In genomic region chr3:132092983-132093382, GRCm38 (mm10) we compare ENCODE assay signal across 22 mouse cellular contexts. TPM values are rescaled to one million over a fixed set of nuclear protein-coding genes. Genes with fewer than 3 reads are reported as not detected.
"Had no signal": no experiment of that assay in that cellular context is flagged by ENCODE, and none has a peak within 500 bp of the region (broad histone marks: within the 10 kb centered on the region; RNA-seq: fewer than 3 reads in every experiment).

No protein-coding gene starts in this region.

- ATAC-seq: lung, postnatal 0 days; midbrain, embryonic 15.5 days had no signal

- DNase-seq: kidney, adult 18-20 months; kidney, postnatal 25 days; layer of hippocampus, adult 9-11 months; liver, embryonic 13.5 days; lung, adult 2 months; lung, postnatal 36 days; retina, postnatal 1 day; right cerebral cortex, postnatal 25 days; spleen, adult 18-20 months; thymus, adult 18-20 months; thymus, postnatal 36 days had no signal

- H3K4me2 ChIP-seq: liver, embryonic 13.5 days; midbrain, embryonic 12.5 days; midbrain, embryonic 15.5 days; neural tube, embryonic 13.5 days; stomach, embryonic 15.5 days had no signal

- H3K9ac ChIP-seq: liver, embryonic 13.5 days; midbrain, embryonic 12.5 days; midbrain, embryonic 15.5 days; neural tube, embryonic 13.5 days; stomach, embryonic 15.5 days had no signal

- H3K4me3 ChIP-seq: layer of hippocampus, adult 2 months; left cerebral cortex, adult 2 months; liver, embryonic 13.5 days; midbrain, embryonic 12.5 days; midbrain, embryonic 15.5 days; myocyte; neural tube, embryonic 13.5 days; stomach, embryonic 15.5 days had no signal

- H3K27me3 ChIP-seq: liver, embryonic 13.5 days; midbrain, embryonic 12.5 days; midbrain, embryonic 15.5 days; stomach, embryonic 15.5 days had no signal

- H3K27ac ChIP-seq: kidney, postnatal 0 days; layer of hippocampus, adult 2 months; left cerebral cortex, adult 2 months; liver, embryonic 13.5 days; midbrain, embryonic 12.5 days; midbrain, embryonic 15.5 days; neural tube, embryonic 13.5 days; stomach, embryonic 15.5 days had no signal

- H3K4me1 ChIP-seq: liver, embryonic 13.5 days; midbrain, embryonic 12.5 days; midbrain, embryonic 15.5 days; stomach, embryonic 15.5 days had no signal

- H3K36me3 ChIP-seq: liver, embryonic 13.5 days; midbrain, embryonic 12.5 days; midbrain, embryonic 15.5 days; neural tube, embryonic 13.5 days; stomach, embryonic 15.5 days had no signal

- H3K9me3 ChIP-seq: liver, embryonic 13.5 days; midbrain, embryonic 12.5 days; midbrain, embryonic 15.5 days; neural tube, embryonic 13.5 days; stomach, embryonic 15.5 days had no signal

RNA-seq across cellular contexts. Expression of gene Dkk2, which starts 7.9 kb away (rescaled TPM):
- total RNA-seq: megakaryocyte-erythroid progenitor cell, adult 5-6 weeks; monocyte, adult 5-6 weeks had no signal
